Mouse (Mus musculus): ENCODE results near the gene Vmn1r201.

Gene Vmn1r201

DNA sequence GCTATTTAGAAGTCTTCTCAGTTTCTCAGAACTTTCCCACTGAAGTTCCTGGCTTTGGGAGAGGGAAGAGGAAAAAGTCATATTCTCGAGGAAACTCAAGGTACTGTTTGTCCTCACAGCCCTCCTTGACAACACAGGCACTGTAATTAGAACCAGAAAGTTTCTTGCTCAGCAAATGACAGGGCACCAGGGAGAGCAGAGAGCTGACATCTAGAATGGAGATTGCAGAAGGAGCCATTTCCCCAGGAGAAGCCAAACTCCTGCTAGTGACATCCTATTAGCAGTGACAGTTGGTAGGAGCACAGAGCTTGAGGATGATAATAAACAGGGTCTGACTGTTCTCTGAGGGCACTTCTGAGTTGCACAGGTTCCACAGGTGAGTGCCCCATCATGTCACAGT lies at the start of gene Vmn1r201:
Vmn1r201 (plus strand) TSS at position 301 of the 400 bp plus-strand sequence.
- no peak for DNase-seq (ENCODE audit: low spot score in 2 of 2)

DNA sequence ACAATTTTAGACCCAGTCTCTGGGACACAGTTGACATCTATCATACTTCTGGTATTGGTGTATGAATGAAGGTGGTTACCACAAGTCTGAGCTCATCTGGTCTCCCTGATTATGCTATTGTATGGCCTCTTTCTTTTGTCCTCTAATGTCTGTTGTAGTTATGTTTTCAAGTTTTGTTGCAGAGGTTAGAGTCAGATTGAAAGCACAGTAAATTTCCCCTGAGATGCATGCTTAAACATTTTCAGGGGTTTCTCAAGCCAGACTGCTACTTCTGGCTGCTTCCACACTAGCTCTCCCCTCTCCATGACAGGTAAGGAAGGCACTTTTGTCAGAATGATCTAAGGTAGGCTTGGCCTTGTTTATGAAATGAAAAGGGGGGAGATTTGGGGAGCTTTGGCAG lies 16.6 kb upstream of the Vmn1r201 start:
- DNase-seq (ENCODE audit: low spot score in 2 of 2): no peak

DNA sequence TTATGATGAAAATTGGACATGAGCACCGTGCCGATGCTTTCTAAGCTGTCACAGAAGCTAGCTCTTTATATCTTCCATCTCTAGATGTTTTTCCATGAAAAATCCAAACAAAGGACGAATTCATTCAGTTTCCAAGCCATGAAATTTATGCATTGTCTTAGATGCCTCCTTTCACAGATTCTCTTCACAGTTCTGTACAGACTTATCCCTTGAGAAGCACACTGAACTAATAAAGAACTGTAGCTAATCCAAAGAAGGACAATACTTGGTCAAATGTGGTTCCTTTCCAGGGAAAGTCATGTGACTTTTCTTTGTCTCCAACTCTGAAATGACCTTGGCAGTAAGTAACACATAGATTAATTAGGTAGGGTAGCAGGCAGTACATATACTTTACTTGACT lies 30.7 kb downstream of the Vmn1r201 start:
- no peak for DNase-seq (ENCODE audit: low spot score in 2 of 2)

DNA sequence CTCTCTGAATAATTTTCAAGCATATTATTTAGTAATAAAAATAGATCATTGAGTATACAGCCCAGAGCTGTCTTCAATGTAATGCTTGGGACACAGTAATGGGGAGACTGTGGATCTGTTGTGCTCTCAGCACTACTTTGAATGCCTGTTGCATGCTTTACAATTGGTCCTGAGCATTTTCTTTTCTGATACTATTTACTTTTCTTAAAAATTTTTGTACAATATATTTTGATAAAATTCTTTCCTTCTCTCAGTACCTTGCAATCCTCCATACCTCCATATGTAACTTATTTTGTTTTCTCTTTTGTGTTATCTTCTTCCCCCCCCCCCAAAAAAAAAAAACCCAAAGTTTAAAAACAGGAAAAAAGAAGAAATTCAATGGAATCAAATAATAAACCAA lies 33.6 kb downstream of the Vmn1r201 start, which contains the start of gene Vmn1r202:
Vmn1r202 (minus strand) TSS at position 101 of the 400 bp plus-strand sequence.
- no peak for DNase-seq (ENCODE audit: low spot score in 2 of 2)

DNA sequence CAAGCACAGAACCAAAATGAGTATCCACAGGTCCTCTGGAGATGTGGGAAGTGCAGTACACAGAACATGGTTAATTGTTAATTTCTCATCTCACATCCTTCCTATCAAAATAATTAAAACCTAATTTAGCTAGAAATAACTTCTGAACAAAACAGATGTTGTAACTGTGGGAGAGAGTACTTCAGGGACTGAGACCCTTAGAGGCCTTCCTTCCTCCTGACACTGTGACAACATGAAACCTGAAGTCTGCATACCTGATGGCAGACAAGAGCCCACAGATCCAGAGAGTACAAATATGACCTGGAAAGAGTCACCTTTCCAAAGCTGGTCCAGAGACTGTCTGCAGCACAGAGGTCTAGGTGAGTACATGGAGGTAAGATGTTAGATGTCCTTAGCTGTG lies 46.1 kb downstream of the Vmn1r201 start, which contains the start of gene Vmn1r203:
Vmn1r203 (plus strand) TSS at position 301 of the 400 bp plus-strand sequence.
- DNase-seq (ENCODE audit: low spot score in 2 of 2): no peak
